Mouse (Mus musculus): ENCODE results near the gene Hipk1. TPM values are rescaled to one million over a fixed set of nuclear protein-coding genes. Genes with fewer than 3 reads are reported as not detected.
A peak's percentile ranks its signal among the peaks of the same experiment; 100 is the strongest.

Gene Hipk1
- total RNA-seq, 4 experiments from 2014 or later, result 55.9 to 80.6 (median 65.0) TPM

DNA sequence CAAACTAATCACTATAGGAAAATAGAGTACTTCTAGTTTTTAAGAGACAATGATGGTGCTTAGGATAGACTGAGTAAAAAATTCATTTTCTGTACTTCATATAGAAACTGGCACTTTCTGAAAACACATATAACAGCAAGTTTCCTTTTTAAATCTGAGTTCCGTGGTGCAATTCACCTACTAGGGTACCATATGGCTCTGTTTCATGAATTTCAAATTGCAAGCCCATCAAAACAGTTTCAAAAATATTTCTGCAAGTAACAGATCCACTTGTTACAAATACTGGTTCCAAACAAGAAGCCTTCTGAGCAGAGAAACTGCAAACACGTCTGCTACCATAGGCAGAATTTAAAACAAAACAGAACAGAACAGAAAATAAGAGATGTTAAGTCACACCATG is 39.8 kb downstream of the Hipk1 start:
- DNase-seq (ENCODE audit: low spot score in 2 of 2), result no peak

DNA sequence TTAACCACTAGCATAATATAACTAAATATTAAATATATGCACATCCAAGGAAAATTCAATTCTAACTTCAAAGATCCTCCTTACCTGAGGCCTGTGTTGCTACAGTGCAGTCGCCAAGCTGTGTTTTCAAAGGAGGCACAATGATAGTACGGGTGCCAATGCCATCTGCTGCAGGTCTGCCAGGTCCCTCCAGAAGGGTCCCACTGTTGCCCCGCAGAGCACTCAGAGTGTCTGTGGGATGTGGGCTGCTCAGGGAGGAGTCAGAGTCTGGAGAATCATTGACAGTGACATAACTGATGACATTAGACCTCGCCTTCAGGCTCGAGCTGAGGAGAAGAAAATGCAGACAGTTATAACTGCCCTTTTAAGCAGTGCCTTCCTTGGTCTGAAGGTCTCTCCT is 44.7 kb downstream of the Hipk1 start:
- no peak for DNase-seq (ENCODE audit: low spot score in 2 of 2)

DNA sequence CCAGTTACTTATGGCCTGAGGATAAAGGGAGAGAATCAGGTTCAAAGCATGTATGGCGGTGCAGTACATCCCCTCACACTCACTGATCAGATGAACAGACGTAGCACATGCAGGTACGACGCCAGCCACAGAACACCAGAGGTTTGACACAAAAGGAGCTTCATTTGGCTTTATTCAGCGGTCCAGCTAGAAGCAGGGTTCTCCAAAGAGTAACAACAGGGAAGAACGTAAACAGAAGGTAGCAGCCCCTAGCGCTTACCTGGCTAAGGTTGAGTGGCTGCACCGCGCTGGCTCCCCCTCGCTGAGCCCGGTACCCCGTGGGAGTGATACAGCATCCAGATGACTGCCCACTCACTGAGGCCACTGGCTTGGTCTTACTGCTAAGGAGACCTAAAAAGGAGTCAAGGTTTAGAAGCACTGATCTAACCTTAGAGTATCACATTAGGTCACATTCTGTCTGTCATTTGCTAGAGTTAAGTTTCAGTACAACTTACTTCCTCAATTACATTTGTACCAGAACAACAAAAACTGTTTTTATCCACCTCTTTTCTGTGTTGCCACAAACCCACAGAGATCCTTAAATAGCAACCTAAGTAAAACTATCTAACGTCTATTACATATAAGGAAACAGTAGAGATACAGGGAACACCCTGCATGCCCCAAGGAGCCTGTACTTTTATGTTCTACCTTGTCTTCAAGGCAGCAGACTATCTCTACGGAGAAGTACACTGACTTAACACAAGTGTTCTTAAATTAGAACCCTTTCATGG is 46.2 kb downstream of the Hipk1 start:
- DNase-seq (ENCODE audit: low spot score in 2 of 2), result no peak

DNA sequence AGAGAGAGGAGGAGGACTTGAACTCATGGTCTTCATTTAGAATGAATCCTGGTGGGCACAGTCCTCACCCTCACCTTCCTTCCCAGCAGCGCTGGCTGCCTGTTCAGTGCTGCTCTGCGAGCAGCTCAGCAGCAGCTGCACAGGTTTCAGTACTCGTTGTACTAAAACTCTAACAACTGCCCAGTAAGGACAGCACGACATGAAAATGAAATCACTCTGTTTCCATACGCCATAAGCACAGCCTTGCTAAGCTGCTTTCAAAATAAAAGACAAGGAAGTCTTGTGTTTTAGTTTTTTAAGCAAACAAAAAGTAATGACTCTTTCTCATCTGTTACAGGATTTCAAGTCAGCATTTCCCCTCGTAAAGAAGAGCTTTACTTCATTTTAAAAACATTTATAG is 48.2 kb downstream of the Hipk1 start:
- DNase-seq (ENCODE audit: low spot score in 2 of 2), result no peak

DNA sequence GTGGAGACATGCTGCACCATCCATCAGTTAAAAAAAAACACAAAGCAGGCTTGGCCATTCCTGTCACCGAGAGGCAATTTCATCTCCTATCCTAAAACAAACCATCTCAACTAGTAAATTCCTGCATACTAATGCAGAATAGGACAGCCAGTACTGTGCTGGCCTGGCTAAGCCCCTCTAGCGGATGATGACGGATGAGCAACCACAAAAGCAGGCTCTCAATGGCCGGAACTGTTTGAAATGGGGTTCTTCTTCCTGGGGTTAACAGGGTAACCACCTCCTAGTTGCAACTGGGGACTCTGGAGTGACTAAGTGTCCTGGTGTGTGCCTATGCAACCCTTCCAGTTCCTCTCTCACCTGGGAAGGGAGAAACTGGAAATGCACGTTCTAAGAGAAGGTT is 51.0 kb downstream of the Hipk1 start:
- no peak for DNase-seq (ENCODE audit: low spot score in 2 of 2)

DNA sequence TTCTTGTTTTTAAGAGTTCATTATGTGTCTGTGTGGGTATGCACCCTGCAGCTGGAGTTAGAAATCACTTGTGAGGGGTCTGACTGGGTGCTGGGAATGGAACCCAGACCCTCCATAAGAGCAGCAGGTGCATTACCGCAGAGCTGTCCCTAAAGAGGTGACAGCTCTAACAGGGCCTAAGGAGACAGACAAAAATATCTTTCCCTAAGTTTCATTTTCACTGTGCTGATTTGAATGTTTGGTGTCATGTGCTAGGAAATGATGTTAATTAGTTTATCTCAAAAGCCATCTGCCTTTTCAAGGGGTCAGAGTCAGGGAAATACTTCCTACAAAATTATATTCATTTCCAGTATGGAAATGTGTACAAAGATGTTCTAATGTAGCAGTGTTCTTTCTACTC is 52.0 kb downstream of the Hipk1 start, which contains the start of gene Gm10964:
Gene Gm10964 (plus strand): TSS at position 38 of the 400 bp plus-strand sequence.
- no peak for DNase-seq (ENCODE audit: low spot score in 2 of 2)

DNA sequence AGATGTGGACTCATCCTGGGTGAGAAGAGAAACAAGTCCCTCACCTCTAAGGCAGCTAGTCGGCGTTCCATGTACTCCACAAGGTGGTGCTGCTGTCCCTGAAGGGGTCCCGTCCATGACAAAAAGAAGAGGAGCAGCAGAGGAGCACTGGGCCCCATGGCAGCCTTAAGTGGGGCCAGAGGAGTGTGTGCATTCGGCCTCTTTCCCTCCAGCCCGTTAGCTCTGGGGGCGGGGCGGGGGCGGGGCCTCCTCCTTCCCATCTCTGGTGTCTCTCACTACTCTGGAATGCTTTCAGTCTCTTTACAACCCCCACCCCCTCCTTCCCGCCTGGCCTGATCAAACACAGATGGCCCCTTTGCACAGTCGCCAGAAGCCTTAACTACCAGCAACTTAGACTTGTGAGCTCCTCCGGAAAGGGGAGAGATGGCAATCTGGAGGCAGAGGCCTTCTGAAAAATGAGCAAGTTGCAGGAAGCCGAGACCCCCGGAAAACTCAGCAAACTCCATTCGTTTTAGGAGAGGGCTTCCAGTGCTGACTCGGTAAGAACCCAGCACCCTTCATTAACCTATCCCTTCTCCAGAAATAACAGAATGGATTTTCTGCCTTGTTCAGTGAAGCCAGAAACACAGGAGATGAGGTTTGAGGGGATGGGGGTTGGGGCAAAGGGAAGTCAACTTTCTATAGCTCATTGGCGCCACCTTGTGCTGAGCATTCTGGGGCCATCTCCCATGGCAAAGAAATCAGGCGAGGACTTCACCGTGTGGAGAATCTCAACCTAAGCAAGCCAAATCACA is 53.4 kb downstream of the Hipk1 start, which contains the start of gene Olfml3:
Gene Olfml3 (minus strand): TSS at position 224 of the 794 bp plus-strand sequence.
- peak; percentile 76 to 78 for DNase-seq (ENCODE audit: low spot score in 2 of 2)

DNA sequence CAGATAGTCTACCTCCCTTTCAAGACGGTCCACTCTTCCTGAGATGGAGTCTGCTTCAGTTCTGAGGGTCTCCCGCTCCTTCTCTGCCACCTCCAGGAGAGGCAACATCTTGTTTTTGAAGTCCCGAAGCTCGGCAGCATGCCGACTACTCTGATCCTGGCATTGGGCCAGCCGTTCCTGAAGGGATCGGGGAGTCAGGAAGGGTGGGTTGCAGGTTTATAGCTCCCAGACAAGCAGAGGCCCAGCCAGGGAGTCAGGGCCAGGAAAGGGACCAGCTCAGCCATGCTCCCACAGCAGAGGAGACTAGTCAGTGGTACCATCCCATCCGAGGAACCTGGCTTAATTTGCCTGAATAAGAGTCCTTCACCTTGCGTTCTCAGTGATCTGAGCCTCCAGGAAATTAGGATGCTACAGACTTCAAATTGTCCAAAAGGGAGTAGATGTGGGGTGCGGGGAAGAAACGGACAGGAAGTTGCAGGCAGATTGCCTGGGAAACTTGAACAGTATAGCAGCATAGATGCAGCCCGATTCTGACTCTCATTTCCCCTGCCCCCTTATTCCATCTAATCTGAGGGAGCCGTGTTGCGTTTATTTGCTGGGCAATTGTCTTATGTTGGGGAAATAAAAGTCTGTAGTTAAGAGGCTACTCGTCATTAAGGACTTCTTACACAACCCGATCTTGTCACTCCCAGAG is 54.2 kb downstream of the Hipk1 start:
- no peak for DNase-seq (ENCODE audit: low spot score in 2 of 2)

DNA sequence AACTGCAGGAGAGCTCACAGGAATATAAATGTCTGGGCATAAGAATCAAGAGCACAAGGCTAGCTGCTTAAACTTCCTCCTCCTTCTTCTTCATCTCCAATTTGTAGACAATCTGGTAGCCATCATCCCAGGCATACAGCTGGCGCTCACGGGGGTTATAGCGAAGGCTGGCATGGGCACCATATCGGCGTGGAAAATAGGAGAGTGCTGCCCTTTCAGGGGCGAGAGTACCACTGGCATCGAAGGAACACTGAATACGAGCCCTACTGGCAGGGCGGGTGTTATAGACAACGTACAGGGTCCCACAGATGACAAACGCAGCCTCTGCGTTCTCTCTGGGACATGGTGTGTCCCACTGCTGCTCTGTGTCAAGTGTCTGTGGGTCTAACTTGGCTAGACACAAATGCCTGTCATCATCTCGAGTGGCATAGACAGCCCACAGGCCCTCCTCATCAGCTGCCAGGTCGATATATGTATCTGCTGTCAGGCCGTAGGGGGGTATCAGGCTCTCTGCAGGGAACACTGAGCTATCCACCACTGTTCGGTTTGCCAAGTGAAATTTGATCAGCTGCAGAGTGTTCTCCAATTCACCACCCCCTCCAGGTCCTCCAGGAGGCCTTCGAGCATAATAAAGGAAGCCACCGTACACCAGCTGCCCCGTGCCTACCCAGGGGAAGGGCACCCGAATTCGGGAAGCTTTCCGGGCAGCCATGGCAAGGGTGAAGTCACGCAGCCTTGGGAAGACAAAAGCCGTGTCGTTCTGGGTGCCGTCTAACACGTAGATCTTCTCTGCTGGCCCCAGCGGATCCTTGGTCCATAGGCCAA is 55.4 kb downstream of the Hipk1 start:
- DNase-seq (ENCODE audit: low spot score in 2 of 2), result no peak

DNA sequence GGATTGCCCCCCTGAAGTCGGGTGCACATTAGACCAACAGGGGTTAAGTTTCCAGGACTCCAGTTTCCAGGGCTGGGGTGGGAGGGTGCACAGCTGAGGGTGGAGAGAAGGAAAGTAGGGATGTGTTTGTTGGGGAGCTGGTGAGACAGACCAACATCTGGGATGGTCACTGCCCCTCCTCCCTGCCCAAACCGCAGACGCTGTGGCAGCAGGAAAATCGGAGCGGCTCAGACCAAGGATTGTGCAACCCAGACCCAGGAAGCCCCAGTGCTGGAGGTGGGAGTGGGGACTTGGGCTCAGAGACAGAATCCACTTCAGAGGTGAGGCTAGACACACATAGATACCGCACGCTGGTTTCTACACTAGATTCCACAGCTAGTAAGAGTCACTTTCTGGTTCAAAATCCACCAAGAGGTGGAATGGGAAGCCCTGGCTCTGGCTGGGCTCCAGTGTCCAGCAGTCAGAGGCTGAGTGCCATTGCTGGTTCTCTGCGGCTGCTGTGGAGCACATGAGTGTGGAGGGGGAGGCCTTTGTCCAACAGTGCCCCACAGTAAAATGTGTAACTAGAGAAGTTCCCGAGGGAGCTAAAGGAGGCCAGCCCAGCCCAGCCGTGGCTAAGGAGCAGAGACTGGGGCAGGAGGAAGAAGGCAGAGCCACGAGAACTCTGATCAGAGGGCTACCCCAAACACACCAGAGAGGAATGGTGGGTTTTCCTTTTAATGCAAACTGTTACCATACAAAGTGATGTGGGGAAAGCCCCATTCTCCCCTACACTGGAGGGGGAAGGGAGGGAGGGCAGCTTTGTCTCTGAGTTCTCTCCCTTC is 56.5 kb downstream of the Hipk1 start:
- DNase-seq (ENCODE audit: low spot score in 2 of 2), result peak in 1 of 2 experiments; percentile 38

DNA sequence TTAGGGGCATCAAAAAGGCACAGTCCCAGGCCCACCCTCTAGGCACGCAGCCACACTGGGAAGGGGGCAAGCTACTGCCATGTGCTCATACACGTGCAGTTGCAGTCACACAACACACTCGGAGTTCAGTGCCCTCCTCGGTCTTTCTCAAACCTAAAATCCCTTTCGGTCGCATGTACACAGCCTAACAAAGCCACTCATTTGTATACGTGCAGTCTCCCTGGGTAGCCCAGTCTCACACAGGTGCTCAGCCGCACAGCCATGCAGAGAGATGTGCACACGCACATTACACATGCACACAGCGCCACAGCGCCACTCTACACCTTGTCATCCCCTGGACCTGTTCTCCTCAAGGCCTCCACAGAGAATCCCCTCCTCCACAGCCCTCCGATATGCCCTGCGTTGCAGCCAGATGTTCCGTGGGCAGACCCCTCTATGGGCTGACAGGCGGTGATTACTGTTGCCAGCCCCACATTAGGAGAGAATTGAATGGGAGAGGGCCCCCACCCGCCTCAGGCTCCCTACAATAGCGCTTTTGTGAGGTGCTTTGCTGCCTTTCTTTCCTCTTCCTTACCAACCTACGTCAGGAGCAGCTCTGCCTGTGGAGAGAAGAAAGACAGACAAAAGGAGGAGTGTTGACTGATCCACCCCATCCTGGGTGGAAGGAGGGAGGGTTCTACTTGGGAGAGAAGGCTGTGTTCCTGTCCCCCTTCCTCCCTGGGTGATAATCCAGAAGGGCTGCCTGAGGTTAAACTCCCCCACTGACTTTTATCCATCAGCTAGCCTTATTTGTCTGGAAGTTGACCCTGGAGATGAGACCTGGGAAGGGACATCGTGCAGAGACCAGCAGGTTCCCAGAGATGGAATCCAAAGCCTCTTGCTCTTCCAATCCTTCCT is 57.3 kb downstream of the Hipk1 start:
- no peak for DNase-seq (ENCODE audit: low spot score in 2 of 2)

DNA sequence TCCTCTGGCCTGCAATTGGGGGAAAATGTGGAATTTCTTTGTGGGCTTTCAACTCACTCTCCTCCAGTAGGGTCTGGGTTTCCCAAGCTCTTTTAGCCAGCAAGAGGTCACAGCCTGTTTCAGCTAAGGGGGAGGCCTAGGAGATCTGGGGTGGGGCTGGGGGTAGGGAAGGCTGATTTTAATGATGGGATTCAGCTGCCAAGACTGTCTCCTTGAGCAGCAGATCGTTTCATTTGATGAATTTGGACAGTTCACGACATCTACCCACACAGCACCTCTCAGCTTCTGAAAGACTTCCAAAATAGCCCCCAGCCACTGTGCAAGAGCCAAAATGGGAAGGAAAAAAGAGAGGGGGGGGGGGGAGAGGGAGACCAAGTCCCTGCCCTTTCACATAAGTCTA is 58.2 kb downstream of the Hipk1 start:
- DNase-seq (ENCODE audit: low spot score in 2 of 2), result no peak

DNA sequence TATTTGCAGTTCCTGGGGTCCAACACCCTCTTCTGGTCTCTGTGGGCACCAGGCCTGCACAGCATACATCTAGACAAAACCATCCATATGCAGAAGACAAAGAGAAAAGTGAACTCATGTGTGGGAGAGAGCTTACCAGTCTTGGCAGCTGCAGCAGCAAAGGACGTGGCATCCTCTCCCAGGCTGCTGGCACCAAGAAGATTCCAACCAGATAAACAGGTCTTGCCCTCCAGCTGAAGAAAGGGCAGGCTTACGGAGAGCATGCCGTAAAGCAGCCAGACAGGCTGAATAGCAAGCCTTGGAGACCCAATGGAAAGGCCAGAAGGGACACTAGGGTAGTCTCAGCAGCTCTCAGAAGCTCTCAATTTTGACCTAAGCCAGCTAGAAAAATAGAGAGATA is 59.2 kb downstream of the Hipk1 start:
- no peak for DNase-seq (ENCODE audit: low spot score in 2 of 2)

DNA sequence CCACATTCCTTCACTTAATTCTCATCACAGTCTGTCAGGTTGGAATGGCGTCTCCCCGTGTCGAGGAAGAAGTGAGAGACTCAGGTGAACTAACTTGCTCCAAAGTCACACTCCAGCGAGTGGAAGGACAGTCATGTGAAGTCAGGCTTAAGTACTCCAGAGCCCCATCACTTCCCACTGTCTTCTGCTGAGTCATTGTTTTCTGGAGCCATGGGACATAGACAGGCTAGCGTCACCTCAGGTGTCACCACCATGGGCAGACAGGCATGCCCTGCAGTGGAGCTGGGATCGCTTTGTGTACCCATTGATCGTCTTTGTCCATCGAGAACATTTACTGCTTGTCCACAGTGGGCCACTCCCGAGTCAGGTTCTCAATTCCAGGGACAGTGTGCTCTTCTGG is 61.5 kb downstream of the Hipk1 start:
- no peak for DNase-seq (ENCODE audit: low spot score in 2 of 2)

DNA sequence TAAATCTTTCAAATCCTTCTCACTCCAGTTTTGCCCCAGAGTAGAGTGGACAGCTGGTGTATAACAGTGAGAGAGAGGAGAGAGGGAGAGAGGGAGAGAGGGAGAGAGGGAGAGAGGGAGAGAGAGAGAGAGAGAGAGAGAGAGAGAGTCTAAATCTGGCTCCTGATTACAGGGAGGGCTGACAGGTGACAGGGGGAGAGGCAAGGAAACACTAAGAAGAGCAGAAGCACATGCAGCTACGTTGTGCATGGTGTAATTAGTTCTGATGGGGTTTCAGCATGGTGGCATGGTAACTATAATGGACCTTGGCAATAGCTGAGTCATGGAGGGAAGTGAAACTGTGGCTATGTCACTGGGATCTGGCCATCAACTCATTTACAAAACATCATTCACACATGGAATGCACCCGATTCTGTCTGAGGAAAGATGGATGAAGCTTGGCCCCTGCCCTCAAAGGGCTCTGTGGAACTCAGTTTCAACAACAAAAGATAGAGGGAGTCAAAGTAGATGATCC is 63.5 kb downstream of the Hipk1 start:
- no peak for DNase-seq (ENCODE audit: low spot score in 2 of 2)

DNA sequence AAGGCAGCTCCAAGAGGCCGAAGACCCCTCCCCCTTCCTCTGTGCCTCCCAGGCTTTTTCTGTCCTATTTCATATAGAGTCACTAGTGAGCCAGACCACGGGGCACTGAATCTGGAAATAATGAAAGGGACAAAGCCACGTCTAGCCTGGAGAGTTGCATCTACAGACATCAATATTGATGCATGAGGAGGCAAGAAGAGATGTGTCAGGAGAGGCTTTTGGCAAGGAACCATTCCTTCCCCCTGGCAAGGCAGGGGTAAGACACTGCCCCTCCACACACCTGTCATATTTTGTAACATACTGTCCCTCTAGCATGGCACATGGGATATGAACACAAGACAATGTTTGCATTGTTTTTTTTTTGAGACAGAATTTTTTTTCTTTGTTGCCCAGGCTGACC is 64.7 kb downstream of the Hipk1 start:
- DNase-seq (ENCODE audit: low spot score in 2 of 2), result no peak

DNA sequence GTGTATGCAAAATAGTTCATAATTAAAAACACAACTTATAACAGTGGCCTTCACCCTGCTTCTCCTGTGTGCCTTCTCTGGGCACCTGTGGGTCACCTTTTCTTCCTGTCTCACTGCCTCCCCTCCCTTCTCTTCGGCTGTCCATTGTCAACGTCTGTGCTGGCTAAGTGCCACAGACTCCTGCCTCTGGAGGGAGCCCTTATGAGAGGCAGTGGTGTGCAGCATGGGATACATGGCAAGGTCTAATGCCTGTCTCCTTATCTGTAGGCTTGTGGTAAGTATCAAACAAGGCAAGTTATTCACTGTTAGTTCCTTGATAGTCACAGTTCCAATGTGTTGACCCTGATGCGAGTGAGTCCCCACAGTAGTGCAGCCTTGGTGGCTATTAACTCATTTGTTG is 67.2 kb downstream of the Hipk1 start:
- no peak for DNase-seq (ENCODE audit: low spot score in 2 of 2)

DNA sequence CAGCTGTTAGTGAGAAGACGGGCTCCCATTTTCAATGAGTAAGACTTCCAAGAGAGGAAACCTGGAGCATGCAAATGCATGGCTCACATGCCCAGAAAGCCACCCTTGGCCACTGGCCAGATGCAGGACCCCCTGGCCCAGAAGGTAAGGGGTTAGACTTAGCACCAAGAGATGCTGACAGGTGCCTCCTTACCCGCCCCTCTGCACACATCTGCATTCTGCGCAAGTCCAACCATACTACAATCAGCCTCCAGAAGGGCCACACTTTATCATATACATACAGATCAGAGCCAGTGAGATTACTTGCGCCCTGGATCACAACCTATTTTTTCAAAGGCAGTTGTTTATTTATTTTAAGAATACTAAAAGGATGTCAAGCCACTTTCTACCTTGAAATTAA is 72.6 kb downstream of the Hipk1 start:
- DNase-seq (ENCODE audit: low spot score in 2 of 2), result no peak

Data from gastrocnemius, adult 8-10 months (tissue).